In genomic region chr13:36096684-36097383, GRCm38 (mm10) we compare ENCODE assay signal across 21 mouse cellular contexts. TPM values are rescaled to one million over a fixed set of nuclear protein-coding genes. Genes with fewer than 3 reads are reported as not detected.
A peak's percentile ranks its signal among the peaks of the same experiment; 100 is the strongest.
DNase-seq lines count a peak whose midpoint lies in the region; ATAC-seq lines count a peak whose summit lies in the region.
"Had no signal": no experiment of that assay in that cellular context is flagged by ENCODE, and none has a peak within 500 bp of the region (broad histone marks: within the 10 kb centered on the region; RNA-seq: fewer than 3 reads in every experiment).

No protein-coding gene starts in this region.

- intact Hi-C loops in heart, postnatal 25 days (cut with DNase I): no loop called here
- intact Hi-C loops in heart, postnatal 10 days (cut with DNase I): no loop called here

- H3K36me3 ChIP-seq in heart, embryonic 10.5 days: no peaks in the 10 kb centered on the region
- H3K36me3 ChIP-seq in kidney, embryonic 14.5 days (ENCODE audit: control insufficient read depth, insufficient read depth, low read length): no peaks in the 10 kb centered on the region

- peak overlapping the region; percentile 47; the same call in 1 of the 2 replicates for H3K27ac ChIP-seq in heart, embryonic 10.5 days
- no peak overlapping the region for H3K27ac ChIP-seq in kidney, embryonic 14.5 days (ENCODE audit: low read depth, low read length)
- H3K27ac ChIP-seq: neural tube, embryonic 13.5 days had no signal

- peaks cover 13% of the 10 kb centered on the region; the same call in 1 of the 2 replicates for H3K4me1 ChIP-seq in heart, embryonic 10.5 days
- H3K4me1 ChIP-seq in kidney, embryonic 14.5 days (ENCODE audit: control insufficient read depth, insufficient read depth, low read length): no peaks in the 10 kb centered on the region
- H3K4me1 ChIP-seq: neural tube, embryonic 13.5 days had no signal

- H3K9ac ChIP-seq in kidney, embryonic 14.5 days (ENCODE audit: low read depth, low read length): no peak overlapping the region
- H3K9ac ChIP-seq: neural tube, embryonic 13.5 days had no signal

- peak; percentile 27 to 28 for DNase-seq in heart, adult 18-20 months
- DNase-seq in heart, postnatal 25 days (ENCODE audit: low spot score): no peak
- DNase-seq in heart, embryonic 10.5 days (ENCODE audit: low spot score): no peak
- peak; percentile 11 to 32 for DNase-seq in heart, postnatal 10 days
- DNase-seq in kidney, postnatal 4 days: no peak
- no peak for DNase-seq in kidney, adult 9 months
- DNase-seq: adrenal gland, adult 8-10 months; cerebellum, adult 11-12 months; cerebellum, postnatal 36 days; gastrocnemius, postnatal 10 days; kidney, adult 18-20 months; left cerebral cortex, postnatal 4 days; lung, adult 2 months; lung, postnatal 36 days; right cerebral cortex, postnatal 14 days; thymus, postnatal 36 days had no signal

- ATAC-seq in megakaryocyte-erythroid progenitor cell, adult 5-6 weeks (replicated peaks; ENCODE audit: low FRiP score, low TSS enrichment, poor library complexity, severe bottlenecking): peak; percentile 94
- no peak for ATAC-seq in kidney, embryonic 14.5 days (ENCODE audit: low FRiP score, low TSS enrichment)
- ATAC-seq: hindbrain, embryonic 16.5 days had no signal

- H3K4me2 ChIP-seq in kidney, embryonic 14.5 days (replicated peaks; ENCODE audit: low read depth, low read length): no peak overlapping the region
- H3K4me2 ChIP-seq: midbrain, embryonic 11.5 days; neural tube, embryonic 13.5 days had no signal

- no peak overlapping the region for H3K4me3 ChIP-seq in heart, embryonic 10.5 days
- H3K4me3 ChIP-seq in kidney, embryonic 14.5 days (ENCODE audit: low read length): no peak overlapping the region
- H3K4me3 ChIP-seq: neural tube, embryonic 13.5 days had no signal

- no peaks in the 10 kb centered on the region for H3K9me3 ChIP-seq in heart, embryonic 10.5 days
- H3K9me3 ChIP-seq in kidney, embryonic 14.5 days (ENCODE audit: control insufficient read depth, low read length): no peaks in the 10 kb centered on the region
- H3K9me3 ChIP-seq: neural tube, embryonic 13.5 days had no signal

- WGBS in heart, embryonic 10.5 days: 29% methylated on average over 5 of the region's 5 CpGs
- 80% methylated on average over 5 of the region's 5 CpGs for WGBS in kidney, embryonic 14.5 days

- H3K27me3 ChIP-seq in heart, embryonic 10.5 days (ENCODE audit: insufficient read depth, poor library complexity, severe bottlenecking): no peaks in the 10 kb centered on the region
- H3K27me3 ChIP-seq in kidney, embryonic 14.5 days (ENCODE audit: control insufficient read depth, insufficient read depth, low read length): no peaks in the 10 kb centered on the region
- H3K27me3 ChIP-seq: neural tube, embryonic 13.5 days had no signal

RNA-seq across cellular contexts. Expression of gene Fars2, which starts 20.4 kb away (rescaled TPM):
- 10 to 100 TPM; 80.0 to 86.2 TPM for total RNA-seq in heart, adult 18-20 months (2021)
- 10 to 100 TPM; 70.4 to 76.9 TPM for total RNA-seq in heart, postnatal 25 days (2021)
- polyA plus RNA-seq in heart, embryonic 10.5 days (2016; fragmentation: Nextera tagmentation; extraction: Ambion mirVana): 35.8 and 46.4 TPM in 2 replicates
- total RNA-seq in heart, postnatal 10 days (2021): 10 to 100 TPM; 69.7 to 73.3 TPM
- total RNA-seq in megakaryocyte-erythroid progenitor cell, adult 5-6 weeks (2014; fragmentation: Nextera tagmentation): 53.3 and 54.5 TPM in 2 replicates
- total RNA-seq in megakaryocyte-erythroid progenitor cell, adult 5-6 weeks (2017): 55.2 and 110 TPM in 2 replicates
- 29.4 and 31.7 TPM in 2 replicates for polyA plus RNA-seq in kidney, embryonic 14.5 days (2014; fragmentation: Nextera tagmentation; extraction: Ambion mirVana)

RNA-seq across cellular contexts. Expression of gene Lyrm4, which starts 20.5 kb away (rescaled TPM):
- total RNA-seq in heart, adult 18-20 months (2021): 10 to 100 TPM; 10.9 to 12.0 TPM
- 10 to 100 TPM in 1 of 2 experiments, 1 to 10 TPM in 1; 8.3 to 10.2 TPM for total RNA-seq in heart, postnatal 25 days (2021)
- polyA plus RNA-seq in heart, embryonic 10.5 days (2016; fragmentation: Nextera tagmentation; extraction: Ambion mirVana): 24.5 and 27.3 TPM in 2 replicates
- 10 to 100 TPM; 10.7 to 13.7 TPM for total RNA-seq in heart, postnatal 10 days (2021)
- total RNA-seq in megakaryocyte-erythroid progenitor cell, adult 5-6 weeks (2014; fragmentation: Nextera tagmentation): 22.8 and 37.9 TPM in 2 replicates
- total RNA-seq in megakaryocyte-erythroid progenitor cell, adult 5-6 weeks (2017): 30.8 and 45.3 TPM in 2 replicates
- polyA plus RNA-seq in kidney, embryonic 14.5 days (2014; fragmentation: Nextera tagmentation; extraction: Ambion mirVana): 28.4 and 29.9 TPM in 2 replicates

Comparison
In these comparisons a context has a peak if more than half of its experiments do, and no peak if none do; other contexts are left out.
1. DNase-seq: peak in heart, adult 18-20 months (2 of 2) and heart, postnatal 10 days (2 of 2); none in heart, postnatal 25 days (single experiment), heart, embryonic 10.5 days (single experiment), kidney, postnatal 4 days (0 of 2) and kidney, adult 9 months (single experiment).